Mouse (Mus musculus): ENCODE data around the gene Trim67. TPM values are rescaled to one million over a fixed set of nuclear protein-coding genes. Genes with fewer than 3 reads are reported as not detected.

The Trim67 gene
- total RNA-seq (2021), result under 1 TPM; 0.18 to 0.23 TPM
- long read RNA-seq, experiment 1, result 0 reads
- long read RNA-seq, experiment 2, result 0 reads

GRCm38 (mm10) chr8:124792708-124793107 is at the start of gene Trim67:
Trim67 (plus strand) TSS chr8:124793092.
- peak; percentile 40 for DNase-seq

DNA sequence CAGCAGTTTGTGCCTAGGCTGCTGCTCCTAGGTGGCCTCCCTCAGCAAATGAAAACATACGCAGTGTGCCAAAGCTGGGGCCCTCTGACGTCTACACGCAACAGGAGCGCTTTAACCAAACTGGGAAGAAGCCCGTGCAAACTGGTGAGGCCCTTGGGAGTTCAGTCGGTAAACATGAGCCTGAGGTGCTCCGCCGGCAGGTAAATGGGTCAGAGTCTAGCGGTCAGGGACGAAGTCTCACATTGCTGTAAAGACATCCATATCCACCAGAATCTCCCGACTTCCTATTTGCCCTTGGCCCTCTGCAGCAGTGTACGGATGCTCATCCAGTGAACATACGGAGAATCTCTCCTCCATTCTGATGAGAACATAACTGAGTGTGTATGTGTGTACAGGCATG is 46.2 kb upstream of the Trim67 start:
- DNase-seq, result no peak

GRCm38 (mm10) chr8:124751191-124751590 is 41.7 kb upstream of the Trim67 start:
- peak; percentile 23 for DNase-seq

DNA sequence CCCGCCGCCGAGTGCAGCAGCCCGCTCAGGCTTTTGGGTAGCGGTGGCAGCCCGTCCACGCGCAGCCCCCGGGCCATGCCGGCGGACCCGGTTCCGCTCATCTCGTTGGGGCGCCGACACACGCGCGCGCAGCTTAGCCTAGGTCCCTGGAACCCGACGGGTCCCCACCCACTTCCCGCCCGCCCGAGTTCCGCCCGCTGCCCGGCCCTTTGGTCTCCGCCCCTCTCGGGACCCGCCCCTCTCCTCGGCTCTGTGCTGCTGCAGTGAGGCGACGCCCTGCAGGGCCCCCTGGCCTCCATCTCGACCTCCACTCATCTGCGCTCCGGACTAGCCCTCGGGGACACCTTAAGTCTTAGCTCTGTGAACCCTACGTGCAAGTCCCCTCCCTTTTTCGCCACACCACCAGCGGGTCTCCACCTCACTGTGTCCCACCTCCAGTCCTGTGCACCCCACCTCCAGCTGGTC is 41.2 kb upstream of the Trim67 start, which contains the start of gene Fam89a:
Fam89a (minus strand) TSS at position 124 of the 465 bp plus-strand sequence.
- peak; percentile 41 for DNase-seq

DNA sequence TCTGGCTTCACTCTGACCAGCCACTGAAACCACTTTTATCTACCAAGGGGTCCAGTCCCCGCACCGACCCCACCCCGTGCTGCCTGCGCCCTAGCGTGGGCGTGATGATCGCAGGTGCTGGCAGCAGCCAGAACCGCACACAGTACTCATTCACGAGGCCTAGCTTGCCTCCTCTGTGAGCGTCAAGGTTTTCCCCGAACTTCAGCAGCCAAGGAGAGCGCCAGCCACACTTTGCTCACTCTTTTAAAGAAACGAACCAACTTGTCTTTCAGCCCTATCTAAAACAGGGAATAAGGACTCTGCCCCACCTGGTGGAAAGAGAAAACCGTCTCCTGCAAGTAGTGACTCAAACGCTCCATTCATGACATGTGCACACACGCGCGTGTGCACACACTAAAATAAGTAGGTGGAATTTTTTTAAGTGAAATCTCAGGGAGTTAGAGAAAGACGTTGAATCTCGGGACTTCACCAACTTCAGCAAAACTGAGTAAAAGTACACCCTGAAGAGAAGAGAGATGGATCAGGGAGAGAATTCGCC is 40.5 kb upstream of the Trim67 start:
- no peak for DNase-seq

- DNase-seq, result no peak
Measured at GRCm38 (mm10) chr8:124754101-124754791, 38.6 kb upstream of the Trim67 start.

DNA sequence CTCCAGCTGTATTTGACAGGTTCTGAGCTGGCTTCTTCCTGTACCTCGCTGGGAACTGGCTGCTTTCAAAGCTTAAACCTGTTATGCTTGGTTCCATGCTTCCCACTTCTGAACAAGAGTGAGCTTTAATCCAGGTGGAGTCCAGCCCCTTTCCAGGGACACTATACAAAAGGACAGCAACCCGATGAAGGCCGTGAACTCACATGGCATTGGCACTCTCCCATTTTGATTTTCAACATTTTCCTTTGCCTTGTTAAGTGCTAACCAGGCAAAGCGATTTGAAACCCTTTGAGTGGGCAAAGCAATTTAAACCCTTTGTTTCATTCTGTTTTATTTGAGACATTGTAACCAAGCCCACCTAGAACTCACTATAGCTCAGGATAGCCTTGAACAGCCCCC is 38.1 kb upstream of the Trim67 start:
- DNase-seq, result no peak

GRCm38 (mm10) chr8:124755481-124755880 is 37.4 kb upstream of the Trim67 start:
- DNase-seq, result no peak

- DNase-seq, result no peak
Measured at GRCm38 (mm10) chr8:124756153-124756552, 36.7 kb upstream of the Trim67 start.

DNA sequence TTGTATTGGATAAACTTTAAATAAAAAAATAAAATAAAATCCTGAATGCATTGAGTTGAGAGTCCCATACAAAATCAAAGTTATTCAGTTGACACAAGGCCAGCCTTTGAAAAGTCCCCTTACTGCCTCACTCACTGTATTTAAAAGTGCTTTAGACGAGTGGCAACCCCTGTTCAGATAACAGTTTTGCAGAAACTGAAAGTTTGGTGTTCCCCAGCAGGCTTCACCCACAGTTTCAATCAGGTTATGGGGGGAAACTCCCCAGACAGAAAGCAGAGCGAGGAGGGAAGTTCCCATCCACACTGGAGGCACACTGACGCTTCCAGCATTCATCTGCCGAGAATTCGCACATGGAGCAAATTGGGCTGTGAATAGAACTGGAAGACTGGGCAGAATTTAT is 36.3 kb upstream of the Trim67 start:
- no peak for DNase-seq

DNA sequence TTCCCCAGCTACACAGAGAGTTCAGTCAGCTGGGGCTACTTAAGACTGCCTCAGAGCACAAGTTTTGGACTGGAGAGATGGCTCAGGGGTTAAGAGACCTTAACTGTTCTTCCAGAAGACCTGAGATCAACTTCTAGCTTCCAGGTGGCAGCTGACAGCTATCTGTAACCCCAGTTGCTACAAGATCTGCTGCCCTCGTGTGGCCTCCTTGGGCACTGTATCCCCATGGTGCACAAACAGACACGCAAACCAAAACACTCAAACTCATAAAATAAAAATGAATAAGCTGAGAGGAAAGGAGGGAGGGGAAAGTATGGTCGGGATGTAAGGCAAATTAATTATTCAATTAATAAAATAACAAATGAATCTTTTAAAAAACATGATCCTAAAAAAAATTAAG is 34.3 kb upstream of the Trim67 start:
- no peak for DNase-seq

DNA sequence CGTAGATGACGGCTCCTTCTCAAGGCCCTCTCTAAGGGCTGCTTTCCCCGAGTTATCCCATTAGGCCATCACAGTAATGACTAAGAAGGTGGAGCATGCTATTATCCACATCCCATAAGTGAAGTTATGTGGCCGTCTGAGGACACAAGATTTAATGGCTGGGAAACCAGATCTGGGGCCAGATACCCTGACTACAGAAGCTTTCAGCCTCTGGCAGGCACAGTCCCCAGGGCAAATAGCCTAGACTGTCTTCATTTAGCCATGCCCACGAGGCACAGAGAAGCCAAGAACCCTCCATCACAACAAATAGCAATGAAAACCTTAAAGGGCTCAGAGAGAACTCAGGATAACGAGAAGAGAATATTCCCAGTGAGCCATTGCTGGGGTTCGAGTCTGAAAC is 29.8 kb upstream of the Trim67 start:
- no peak for DNase-seq

GRCm38 (mm10) chr8:124772389-124772788 is 20.5 kb upstream of the Trim67 start:
- no peak for DNase-seq

DNA sequence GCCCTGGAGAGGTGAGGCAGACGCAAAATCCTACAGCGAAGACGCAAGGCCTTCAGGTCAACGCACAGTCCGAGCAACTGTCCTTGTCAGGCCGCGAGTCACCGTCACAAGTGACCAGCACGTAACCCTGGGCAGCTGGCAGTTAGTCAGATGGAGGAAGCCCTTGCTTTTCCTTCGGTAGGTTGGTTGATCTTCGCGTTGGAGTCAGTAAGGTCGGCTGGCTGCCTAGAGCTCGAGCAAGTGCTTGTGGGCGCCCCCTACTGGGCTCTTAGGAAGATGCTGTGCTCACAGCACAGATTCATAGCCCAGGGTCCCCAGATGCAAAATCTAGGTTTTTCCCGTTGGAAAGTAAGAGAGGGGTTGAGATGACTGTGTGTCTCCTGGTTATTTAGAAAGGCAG is 17.2 kb upstream of the Trim67 start:
- peak; percentile 74 for DNase-seq

DNA sequence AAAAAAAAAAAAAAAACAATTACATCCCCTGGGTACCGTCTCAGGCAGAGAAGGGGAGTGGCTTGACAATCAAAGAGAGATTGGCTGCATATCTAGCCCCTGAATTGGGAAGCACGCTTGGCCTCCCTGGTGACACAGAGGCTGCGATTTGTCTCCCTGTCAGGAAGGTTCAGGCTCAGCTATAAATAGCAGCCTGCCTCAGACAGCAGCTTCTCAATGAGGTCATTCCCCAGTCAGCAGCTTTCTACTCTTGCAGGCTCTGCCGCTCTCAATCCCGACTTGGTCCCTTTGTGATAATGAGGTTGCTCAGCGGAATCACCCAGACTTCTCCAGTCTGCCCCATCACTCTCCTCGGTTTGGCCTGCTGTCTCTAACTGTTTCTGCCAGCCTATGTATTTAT is 12.7 kb upstream of the Trim67 start:
- DNase-seq, result no peak

DNA sequence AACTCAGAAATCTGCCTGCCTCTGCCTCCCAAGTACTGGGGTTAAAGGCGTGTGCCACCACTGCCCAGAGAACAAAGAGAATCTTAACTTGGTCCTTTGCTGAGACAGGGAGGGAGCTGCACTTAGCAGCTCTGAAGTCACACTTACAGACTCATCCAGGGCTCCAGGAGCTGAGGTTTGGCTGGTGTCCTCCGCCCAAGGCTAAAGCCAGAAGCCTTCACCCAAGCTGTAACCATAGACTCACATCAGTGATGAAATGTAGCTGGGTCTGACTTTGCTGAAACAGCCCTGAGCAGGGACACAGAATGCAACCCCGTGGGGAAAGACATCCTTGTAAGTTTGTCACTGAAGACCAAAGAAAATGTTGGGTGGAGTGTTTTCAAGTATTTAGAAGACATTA is 10.5 kb upstream of the Trim67 start:
- DNase-seq, result no peak

GRCm38 (mm10) chr8:124783228-124783627 is 9.7 kb upstream of the Trim67 start:
- no peak for DNase-seq

- DNase-seq, result no peak
Measured at GRCm38 (mm10) chr8:124784613-124785012, 8.3 kb upstream of the Trim67 start.

GRCm38 (mm10) chr8:124790676-124791075 is 2.2 kb upstream of the Trim67 start:
- DNase-seq, result no peak

DNA sequence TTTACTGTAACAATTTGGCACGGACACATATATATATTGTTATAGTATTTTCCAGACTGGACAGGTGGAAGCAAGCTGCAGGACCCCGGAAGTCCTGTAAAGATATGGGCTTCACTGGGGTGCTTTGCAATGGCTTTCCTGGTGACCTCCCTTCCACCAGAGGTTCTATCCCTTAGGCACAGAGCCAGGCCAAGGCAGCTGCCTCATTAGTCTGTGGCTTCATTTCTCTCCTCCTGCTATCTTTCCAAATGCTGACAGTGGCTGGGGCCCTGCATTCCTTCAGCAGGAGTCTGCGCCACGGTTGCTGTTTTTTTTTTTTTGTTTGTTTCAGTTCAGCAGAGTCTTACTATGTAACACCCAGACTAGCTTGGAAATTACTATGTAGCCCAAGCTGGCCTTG is 1.1 kb upstream of the Trim67 start:
- no peak for DNase-seq

- DNase-seq, result peak; percentile 9
Measured at GRCm38 (mm10) chr8:124792186-124792585, 706 bp upstream of the Trim67 start.

DNA sequence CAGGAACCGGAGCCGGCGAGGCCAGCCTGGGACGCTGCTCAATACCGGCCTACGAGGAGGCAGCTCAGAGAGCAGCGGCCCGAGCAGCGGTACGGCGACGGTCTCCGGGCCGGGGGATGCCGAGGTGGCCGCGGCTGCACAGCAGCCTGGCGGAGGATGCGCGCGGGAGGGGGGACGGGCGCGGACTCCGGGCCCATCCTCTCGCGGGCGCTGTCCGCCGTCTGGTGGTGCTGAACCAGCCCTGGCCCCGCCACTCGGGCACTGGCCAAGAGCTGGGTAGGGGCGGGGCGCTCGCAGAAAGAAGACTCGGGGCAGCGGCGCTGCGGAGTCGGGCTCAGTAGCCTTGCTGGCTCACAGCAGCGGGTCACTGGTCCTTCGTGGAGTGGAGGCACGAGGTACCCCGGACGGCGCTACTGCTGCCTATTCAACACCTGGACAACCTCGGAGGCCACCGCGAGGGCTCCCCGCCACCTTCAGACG is 320 bp downstream of the Trim67 start:
- peak; percentile 96 for DNase-seq

- DNase-seq, result no peak
Measured at GRCm38 (mm10) chr8:124793661-124794485, 981 bp downstream of the Trim67 start.
